Mouse (Mus musculus): ENCODE results near the gene 2010111I01Rik.

- TF ChIP-seq CTCF (conservative IDR thresholded peaks at IDR 0.05 in 1 of 2, IDR thresholded peaks at IDR 0.05 in 1 of 2; ENCODE audit: low read depth in 2 of 2, low read length in 2 of 2) (no peak), ETS1 (conservative IDR thresholded peaks at IDR 0.05; ENCODE audit: low read depth, low read length) (no peak), POLR2A (IDR thresholded peaks at IDR 0.05; ENCODE audit: low read depth, low read length) (no peak), RAD21 (IDR thresholded peaks at IDR 0.05; ENCODE audit: low read depth, low read length) (no peak), MYC (IDR thresholded peaks at IDR 0.05; ENCODE audit: low read depth, low read length) (no peak), BHLHE40 (IDR thresholded peaks at IDR 0.05; ENCODE audit: low read depth, low read length) (no peak), UBTF (IDR thresholded peaks at IDR 0.05; ENCODE audit: low read depth, low read length) (no peak), EP300 (IDR thresholded peaks at IDR 0.05; ENCODE audit: low read length) (no peak), NRF1 (IDR thresholded peaks at IDR 0.05; ENCODE audit: low read depth, low read length) (no peak)
These were observed 365.7 kb downstream of the 2010111I01Rik start for GRCm38 (mm10) chr13:63330236-63330860.

Data from CH12.LX (cell line).